Mouse (Mus musculus): ENCODE results near the gene Plin2.
"Not testable (repeated sequence)": the region's sequence is repeated elsewhere in the genome, so short reads cannot be mapped to it uniquely, and the experiment has no call there.

Gene Plin2

GRCm38 (mm10) chr4:86683280-86683679 is 13.4 kb upstream of the Plin2 start:
- no peak for DNase-seq (ENCODE audit: low read depth)

GRCm38 (mm10) chr4:86681846-86682245 is 12.0 kb upstream of the Plin2 start:
- DNase-seq (ENCODE audit: low read depth) = no peak

- no peak for DNase-seq (ENCODE audit: low read depth)
Observed at GRCm38 (mm10) chr4:86681421-86681820, 11.6 kb upstream of the Plin2 start.

GRCm38 (mm10) chr4:86679686-86680085 is 9.8 kb upstream of the Plin2 start:
- peak; percentile 79 for DNase-seq (ENCODE audit: low read depth)

- peak; percentile 33 for DNase-seq (ENCODE audit: low read depth)
Observed at GRCm38 (mm10) chr4:86676756-86677155, 6.9 kb upstream of the Plin2 start.

GRCm38 (mm10) chr4:86674739-86675138 is 4.9 kb upstream of the Plin2 start:
- DNase-seq (ENCODE audit: low read depth) = not testable (repeated sequence)

- DNase-seq (ENCODE audit: low read depth) = not testable (repeated sequence)
Observed at GRCm38 (mm10) chr4:86674150-86674549, 4.3 kb upstream of the Plin2 start.

- no peak for DNase-seq (ENCODE audit: low read depth)
Observed at GRCm38 (mm10) chr4:86672450-86672849, 2.6 kb upstream of the Plin2 start.

GRCm38 (mm10) chr4:86671803-86672202 is 1.9 kb upstream of the Plin2 start:
- DNase-seq (ENCODE audit: low read depth) = peak; percentile 79

- DNase-seq (ENCODE audit: low read depth) = no peak
Observed at GRCm38 (mm10) chr4:86670582-86671306, 884 bp upstream of the Plin2 start.

- peak; percentile 42 for DNase-seq (ENCODE audit: low read depth)
Observed at GRCm38 (mm10) chr4:86669241-86669753, 563 bp downstream of the Plin2 start.

- no peak for DNase-seq (ENCODE audit: low read depth)
Observed at GRCm38 (mm10) chr4:86668290-86669000, 1.4 kb downstream of the Plin2 start.

- DNase-seq (ENCODE audit: low read depth) = peak; percentile 63
Observed at GRCm38 (mm10) chr4:86665596-86665995, 4.3 kb downstream of the Plin2 start.

- DNase-seq (ENCODE audit: low read depth) = no peak
Observed at GRCm38 (mm10) chr4:86663919-86664318, 5.9 kb downstream of the Plin2 start.

GRCm38 (mm10) chr4:86657176-86657575 is 12.7 kb downstream of the Plin2 start:
- DNase-seq (ENCODE audit: low read depth) = no peak

GRCm38 (mm10) chr4:86656410-86656809 is 13.4 kb downstream of the Plin2 start:
- not testable (repeated sequence) for DNase-seq (ENCODE audit: low read depth)

GRCm38 (mm10) chr4:86651686-86652384 is 18.0 kb downstream of the Plin2 start:
- DNase-seq (ENCODE audit: low read depth) = peak; percentile 41

GRCm38 (mm10) chr4:86648394-86648793 is 21.5 kb downstream of the Plin2 start:
- DNase-seq (ENCODE audit: low read depth) = not testable (repeated sequence)

GRCm38 (mm10) chr4:86637561-86637960 is 32.3 kb downstream of the Plin2 start:
- not testable (repeated sequence) for DNase-seq (ENCODE audit: low read depth)

GRCm38 (mm10) chr4:86634873-86635272 is 35.0 kb downstream of the Plin2 start:
- DNase-seq (ENCODE audit: low read depth) = not testable (repeated sequence)

GRCm38 (mm10) chr4:86634312-86634711 is 35.5 kb downstream of the Plin2 start:
- DNase-seq (ENCODE audit: low read depth) = not testable (repeated sequence)

- not testable (repeated sequence) for DNase-seq (ENCODE audit: low read depth)
Observed at GRCm38 (mm10) chr4:86632556-86632955, 37.3 kb downstream of the Plin2 start.
